Mouse (Mus musculus) CH12.LX (cell line): Measurements from ENCODE around the gene Amn.

Source experiments
- CHD1 ChIP-seq: IDR thresholded peaks from 2 replicates; pipeline ENCODE4 v1.6.1; 2012; ENCODE audit warnings: low read depth, low read length, improper control_type of control experiment, inconsistent platforms
- CTCF ChIP-seq, 2 experiments: IDR thresholded peaks in 1 of 2; conservative IDR thresholded peaks in 1 of 2; 2 replicates each; pipeline ENCODE4 v1.5.1; 2011 to 2012; ENCODE audit warnings: low read depth in 2 of 2, low read length in 2 of 2, improper control_type of control experiment in 1 of 2, inconsistent platforms in 1 of 2, mild to moderate bottlenecking in 1 of 2, moderate library complexity in 1 of 2
- E2F4 ChIP-seq: IDR thresholded peaks from 2 replicates; pipeline ENCODE4 v1.6.1; 2011; ENCODE audit warnings: low read depth, low read length, improper control_type of control experiment; ENCODE audit not compliant: insufficient replicate concordance
- NRF1 ChIP-seq: IDR thresholded peaks from 2 replicates; pipeline ENCODE4 v1.6.1; 2014; ENCODE audit warnings: low read depth, mild to moderate bottlenecking, inconsistent platforms, low read length, improper control_type of control experiment, moderate library complexity
- POLR2A ChIP-seq: IDR thresholded peaks from 2 replicates; pipeline ENCODE4 v1.6.1; 2011; ENCODE audit warnings: low read depth, mild to moderate bottlenecking, improper control_type of control experiment, low read length
- RAD21 ChIP-seq: IDR thresholded peaks from 2 replicates; pipeline ENCODE4 v1.6.1; 2011; ENCODE audit warnings: low read depth, mild to moderate bottlenecking, low read length, improper control_type of control experiment, moderate library complexity
- RCOR1 ChIP-seq: conservative IDR thresholded peaks from 2 replicates; pipeline ENCODE4 v1.6.1; 2012; ENCODE audit warnings: low read depth, mild to moderate bottlenecking, inconsistent platforms, low read length, improper control_type of control experiment
- SIN3A ChIP-seq: IDR thresholded peaks from 2 replicates; pipeline ENCODE4 v1.6.1; 2012; ENCODE audit warnings: low read length, improper control_type of control experiment, inconsistent platforms
- ZNF384 ChIP-seq: IDR thresholded peaks from 2 replicates; pipeline ENCODE4 v1.6.1; 2012; ENCODE audit warnings: low read depth, low read length, improper control_type of control experiment, inconsistent platforms

- TF ChIP-seq NRF1 (no peak), CTCF (conservative IDR thresholded peaks at IDR 0.05 in 1 of 2, IDR thresholded peaks at IDR 0.05 in 1 of 2; ENCODE audit: low read depth in 2 of 2, low read length in 2 of 2) (no peak), CHD1 (no peak), POLR2A (no peak), SIN3A (no peak), E2F4 (no peak), RCOR1 (no peak), ZNF384 (no peak), RAD21 (no peak)
These were observed 42.4 kb upstream of the Amn start for GRCm38 (mm10) chr12:111228488-111228887.
